Mouse (Mus musculus): ENCODE measurements around the gene Zswim3. TPM values are rescaled to one million over a fixed set of nuclear protein-coding genes. Genes with fewer than 3 reads are reported as not detected.
A peak's percentile ranks its signal among the peaks of the same experiment; 100 is the strongest.

The Zswim3 gene
- polyA plus RNA-seq, 1 experiment: 2.6 TPM

DNA sequence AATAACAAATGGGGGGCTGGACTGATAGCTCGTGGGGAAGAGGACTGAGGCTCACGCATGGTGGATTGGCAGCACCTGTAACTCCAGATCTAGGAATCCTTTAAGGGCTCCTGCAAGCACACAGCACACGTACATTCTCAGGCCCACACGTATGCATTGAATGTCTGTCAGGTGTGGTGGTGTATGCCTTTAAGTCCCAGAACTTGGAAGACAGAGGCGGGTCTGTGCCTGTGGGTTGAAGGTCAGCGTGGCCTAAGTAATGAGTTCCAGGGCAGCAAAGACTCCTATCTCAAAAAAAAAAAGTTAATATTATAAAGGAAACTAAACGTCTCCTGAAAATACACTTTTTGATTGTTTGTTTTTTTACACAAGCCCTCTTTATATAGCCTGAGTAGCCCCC is 1.7 kb downstream of the Zswim3 start:
- WGBS: 32% methylated on average over 7 of the region's 7 CpGs
- Histone ChIP-seq H3K27ac (ENCODE audit: insufficient read depth, low read depth, low read length) (peak overlapping the region; percentile 5; the same call in 1 of the 2 replicates), H3K4me3 (ENCODE audit: low read depth, low read length) (0 out of 2 replicates have a peak overlapping the region, but pooled peaks have one; percentile 1), H3K4me1 (ENCODE audit: control insufficient read depth, insufficient read depth, insufficient read length, low read length) (peaks cover 10% of the 10 kb centered on the region; the same call in 1 of the 2 replicates), H3K27me3 (ENCODE audit: control insufficient read depth, insufficient read depth, low read length) (no peaks in the 10 kb centered on the region), H3K36me3 (ENCODE audit: control insufficient read depth, insufficient read depth, low read length) (peaks cover 5% of the 10 kb centered on the region)
- no peak for TF ChIP-seq POLR2A (IDR thresholded peaks at IDR 0.05; ENCODE audit: low read depth, low read length)
- no peak for TF ChIP-seq CTCF (IDR thresholded peaks at IDR 0.05; ENCODE audit: extremely low read depth, insufficient read length, insufficient replicate concordance, low read depth, low read length)

- Histone ChIP-seq H3K36me3 (ENCODE audit: control insufficient read depth, insufficient read depth, low read length) (peaks cover 4% of the 10 kb centered on the region), H3K4me3 (ENCODE audit: low read depth, low read length) (no peak overlapping the region), H3K4me1 (ENCODE audit: control insufficient read depth, insufficient read depth, insufficient read length, low read length) (peaks cover 8% of the 10 kb centered on the region; the same call in 1 of the 2 replicates), H3K27ac (ENCODE audit: insufficient read depth, low read depth, low read length) (peak overlapping the region; percentile 29), H3K27me3 (ENCODE audit: control insufficient read depth, insufficient read depth, low read length) (no peaks in the 10 kb centered on the region)
- WGBS: 31% methylated on average over 2 of the region's 2 CpGs
- TF ChIP-seq CTCF (IDR thresholded peaks at IDR 0.05; ENCODE audit: extremely low read depth, insufficient read length, insufficient replicate concordance, low read depth, low read length): no peak
- no peak for TF ChIP-seq POLR2A (IDR thresholded peaks at IDR 0.05; ENCODE audit: low read depth, low read length)
These were observed 8.7 kb downstream of the Zswim3 start for GRCm38 (mm10) chr2:164813557-164813956.

DNA sequence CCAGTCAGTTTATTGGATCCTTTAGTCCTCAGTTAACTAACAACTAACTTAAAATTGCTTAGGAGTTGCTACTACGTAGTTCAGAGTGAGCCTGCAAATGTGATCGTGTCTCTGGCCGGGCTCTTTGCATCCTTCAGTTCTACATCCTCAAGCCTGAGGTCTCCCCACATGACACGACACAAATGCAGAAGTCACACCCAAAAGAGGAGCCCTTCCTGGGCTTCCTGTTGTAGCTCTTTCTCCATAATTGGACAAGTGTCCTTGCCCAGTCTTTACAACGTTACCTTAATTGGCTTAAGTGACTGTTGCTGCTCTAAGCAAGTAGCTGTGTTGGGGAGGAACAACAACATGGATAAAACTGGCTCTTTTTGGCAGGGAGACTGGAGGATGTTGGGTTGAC is 10.4 kb downstream of the Zswim3 start:
- Histone ChIP-seq H3K27me3 (ENCODE audit: control insufficient read depth, insufficient read depth, low read length) (no peaks in the 10 kb centered on the region), H3K4me3 (ENCODE audit: low read depth, low read length) (no peak overlapping the region), H3K4me1 (ENCODE audit: control insufficient read depth, insufficient read depth, insufficient read length, low read length) (peaks cover 8% of the 10 kb centered on the region; the same call in 1 of the 2 replicates), H3K36me3 (ENCODE audit: control insufficient read depth, insufficient read depth, low read length) (peaks cover 8% of the 10 kb centered on the region), H3K27ac (ENCODE audit: insufficient read depth, low read depth, low read length) (no peak overlapping the region)
- no peak for TF ChIP-seq POLR2A (IDR thresholded peaks at IDR 0.05; ENCODE audit: low read depth, low read length)
- no peak for TF ChIP-seq CTCF (IDR thresholded peaks at IDR 0.05; ENCODE audit: extremely low read depth, insufficient read length, insufficient replicate concordance, low read depth, low read length)
- 83% methylated on average over 5 of the region's 5 CpGs for WGBS

GRCm38 (mm10) chr2:164815821-164816220 is 10.9 kb downstream of the Zswim3 start:
- no peaks in the 10 kb centered on the region for H3K27me3 ChIP-seq (ENCODE audit: control insufficient read depth, insufficient read depth, low read length)
- 89% methylated on average over 8 of the region's 8 CpGs for WGBS
- TF ChIP-seq POLR2A (IDR thresholded peaks at IDR 0.05; ENCODE audit: low read depth, low read length) (no peak), CTCF (IDR thresholded peaks at IDR 0.05; ENCODE audit: extremely low read depth, insufficient read length, insufficient replicate concordance, low read depth, low read length) (no peak)
- H3K36me3 ChIP-seq (ENCODE audit: control insufficient read depth, insufficient read depth, low read length): peaks cover 11% of the 10 kb centered on the region
- no peak overlapping the region for H3K4me3 ChIP-seq (ENCODE audit: low read depth, low read length)
- H3K27ac ChIP-seq (ENCODE audit: insufficient read depth, low read depth, low read length): no peak overlapping the region
- H3K4me1 ChIP-seq (ENCODE audit: control insufficient read depth, insufficient read depth, insufficient read length, low read length): peaks cover 8% of the 10 kb centered on the region; the same call in 1 of the 2 replicates

DNA sequence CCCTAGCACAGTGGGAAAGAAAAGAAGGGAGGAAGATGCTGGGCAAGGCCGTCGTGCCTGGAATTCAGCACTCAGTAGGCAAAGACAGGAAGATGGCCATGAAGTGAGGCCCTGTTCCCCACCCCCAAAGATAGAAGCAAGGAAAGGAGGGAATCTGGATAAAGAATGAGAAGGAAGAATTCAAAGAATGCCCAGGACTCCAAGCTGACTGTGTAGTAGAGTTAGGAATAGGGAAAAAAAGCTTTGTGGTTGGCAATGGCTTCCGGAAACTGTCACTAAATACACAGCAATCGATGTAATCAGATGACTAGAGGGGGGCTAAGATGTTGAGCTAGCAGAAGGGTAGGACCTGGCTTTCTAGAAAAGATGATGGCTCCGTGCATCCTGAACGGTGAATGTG is 12.3 kb downstream of the Zswim3 start:
- 85% methylated on average over 6 of the region's 6 CpGs for WGBS
- no peak overlapping the region for H3K4me3 ChIP-seq (ENCODE audit: low read depth, low read length)
- peaks cover 8% of the 10 kb centered on the region; the same call in 1 of the 2 replicates for H3K4me1 ChIP-seq (ENCODE audit: control insufficient read depth, insufficient read depth, insufficient read length, low read length)
- H3K27ac ChIP-seq (ENCODE audit: insufficient read depth, low read depth, low read length): no peak overlapping the region
- no peaks in the 10 kb centered on the region for H3K27me3 ChIP-seq (ENCODE audit: control insufficient read depth, insufficient read depth, low read length)
- peaks cover 18% of the 10 kb centered on the region for H3K36me3 ChIP-seq (ENCODE audit: control insufficient read depth, insufficient read depth, low read length)
- TF ChIP-seq CTCF (IDR thresholded peaks at IDR 0.05; ENCODE audit: extremely low read depth, insufficient read length, insufficient replicate concordance, low read depth, low read length): no peak

DNA sequence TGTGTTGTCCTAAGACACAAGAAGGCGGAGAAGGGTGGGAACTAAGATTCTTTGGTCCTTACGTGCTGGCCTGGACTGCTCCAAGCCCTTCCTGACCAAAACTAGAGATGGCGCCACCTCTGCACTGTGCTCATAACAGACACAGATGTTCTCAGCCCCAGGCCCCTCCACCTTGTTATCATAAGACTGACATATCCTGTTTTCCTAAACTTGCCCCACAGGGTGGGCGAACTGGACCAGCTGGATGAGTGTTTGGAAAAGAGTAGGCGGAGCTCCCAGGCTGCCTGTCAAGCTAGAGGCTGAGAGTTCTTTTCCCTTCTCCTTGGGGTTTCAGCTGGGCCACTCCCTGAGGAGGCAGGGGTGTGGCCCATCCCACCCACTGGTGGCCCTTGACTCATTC is 12.8 kb downstream of the Zswim3 start:
- no peak for TF ChIP-seq POLR2A (IDR thresholded peaks at IDR 0.05; ENCODE audit: low read depth, low read length)
- TF ChIP-seq CTCF (IDR thresholded peaks at IDR 0.05; ENCODE audit: extremely low read depth, insufficient read length, insufficient replicate concordance, low read depth, low read length): no peak
- H3K4me1 ChIP-seq (ENCODE audit: control insufficient read depth, insufficient read depth, insufficient read length, low read length): peaks cover 7% of the 10 kb centered on the region; the same call in 1 of the 2 replicates
- H3K36me3 ChIP-seq (ENCODE audit: control insufficient read depth, insufficient read depth, low read length): peaks cover 17% of the 10 kb centered on the region
- 79% methylated on average over 5 of the region's 5 CpGs for WGBS
- H3K27me3 ChIP-seq (ENCODE audit: control insufficient read depth, insufficient read depth, low read length): no peaks in the 10 kb centered on the region
- H3K4me3 ChIP-seq (ENCODE audit: low read depth, low read length): no peak overlapping the region
- no peak overlapping the region for H3K27ac ChIP-seq (ENCODE audit: insufficient read depth, low read depth, low read length)

GRCm38 (mm10) chr2:164821060-164821459 is 16.2 kb downstream of the Zswim3 start:
- Histone ChIP-seq H3K4me3 (ENCODE audit: low read depth, low read length) (no peak overlapping the region), H3K27me3 (ENCODE audit: control insufficient read depth, insufficient read depth, low read length) (no peaks in the 10 kb centered on the region), H3K27ac (ENCODE audit: insufficient read depth, low read depth, low read length) (no peak overlapping the region), H3K36me3 (ENCODE audit: control insufficient read depth, insufficient read depth, low read length) (peaks cover 27% of the 10 kb centered on the region), H3K4me1 (ENCODE audit: control insufficient read depth, insufficient read depth, insufficient read length, low read length) (peaks cover 5% of the 10 kb centered on the region)
- TF ChIP-seq CTCF (IDR thresholded peaks at IDR 0.05; ENCODE audit: extremely low read depth, insufficient read length, insufficient replicate concordance, low read depth, low read length) (no peak), POLR2A (IDR thresholded peaks at IDR 0.05; ENCODE audit: low read depth, low read length) (no peak)
- 89% methylated on average over 6 of the region's 6 CpGs for WGBS

Data from small intestine, adult 2 months (tissue).